Mouse (Mus musculus) mesoderm, embryonic 11.5 days (tissue): ENCODE results near the gene Il13ra2.
"Not testable (repeated sequence)": the region's sequence is repeated elsewhere in the genome, so short reads cannot be mapped to it uniquely, and the experiment has no call there.

ENCODE experiments used
- DNase-seq: peaks from one replicate; pipeline ENCODE4 v3.0.0-alpha.2; 2012; ENCODE audit warnings: low read depth, low spot score

Il13ra2 gene

GRCm38 (mm10) chrX:147429129-147429528, at the start of gene Il13ra2:
Il13ra2 (minus strand) TSS chrX:147429192.
- DNase-seq, result no peak

GRCm38 (mm10) chrX:147453610-147454009, 24.6 kb upstream of the Il13ra2 start, which contains the start of gene Vmn1r239-ps:
Vmn1r239-ps (minus strand) TSS chrX:147453710.
- DNase-seq, result not testable (repeated sequence)

- DNase-seq, result no peak
Observed at GRCm38 (mm10) chrX:147443386-147443785, 14.4 kb upstream of the Il13ra2 start.

DNA sequence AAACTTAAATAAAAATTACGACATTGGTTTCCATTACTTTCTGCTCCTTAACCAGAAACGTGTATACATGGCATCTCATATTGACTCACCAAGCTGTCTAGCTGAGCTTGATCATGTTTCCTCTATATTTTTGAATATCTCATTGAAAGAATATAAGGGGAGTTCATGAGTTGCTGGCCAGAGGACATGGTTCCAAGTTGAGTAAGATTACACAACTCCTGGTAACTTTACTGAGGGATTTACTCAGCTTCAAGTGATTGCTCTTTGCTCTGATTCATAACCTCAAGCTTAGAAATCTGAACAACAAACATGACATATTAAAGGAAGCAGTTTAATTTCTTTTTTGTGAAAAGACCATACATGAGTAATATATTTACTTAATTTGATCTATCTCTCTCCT, 6.4 kb upstream of the Il13ra2 start:
- DNase-seq, result no peak

DNA sequence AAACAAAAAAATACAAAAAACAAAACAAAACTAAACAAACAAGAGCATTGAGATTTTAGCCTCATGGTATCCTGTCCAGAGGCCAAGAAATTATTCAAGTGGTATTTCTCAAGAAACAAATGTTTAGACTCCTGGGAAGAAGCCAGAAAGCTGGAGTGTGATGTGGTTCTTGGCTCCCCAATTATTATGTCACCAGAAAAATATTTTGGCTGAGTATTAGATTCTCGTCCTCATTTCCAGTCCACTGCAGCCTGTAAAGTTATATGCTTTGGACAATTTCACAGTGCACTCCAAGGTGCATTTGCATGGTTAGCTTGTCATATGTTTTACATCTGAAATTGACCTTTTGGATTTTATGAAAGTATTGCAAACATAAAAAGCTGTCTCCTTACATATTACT, 761 bp upstream of the Il13ra2 start:
- DNase-seq, result no peak

DNA sequence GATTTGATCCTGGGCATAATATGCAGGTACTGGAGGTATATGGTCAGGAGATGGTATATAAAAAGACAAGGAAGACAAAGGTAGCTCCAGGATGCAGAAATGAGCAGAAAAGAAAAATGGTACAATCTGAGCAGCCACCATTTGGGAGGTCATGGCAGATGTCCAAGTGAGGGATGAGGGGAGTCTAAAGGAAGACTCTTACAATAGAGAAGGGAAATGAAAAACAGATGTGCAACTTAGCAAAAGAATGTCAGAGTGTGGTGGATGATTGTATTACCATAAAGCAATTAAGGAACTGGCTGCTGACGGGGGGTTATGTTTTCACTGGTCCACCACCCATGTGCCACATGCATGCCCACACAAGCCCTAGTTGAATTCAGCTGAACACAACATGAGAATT, 35.5 kb downstream of the Il13ra2 start:
- DNase-seq, result peak; percentile 20

GRCm38 (mm10) chrX:147349167-147349566, 79.8 kb downstream of the Il13ra2 start:
- DNase-seq, result no peak
